Mouse (Mus musculus): Measurements from ENCODE around the gene Ms4a15. TPM values are rescaled to one million over a fixed set of nuclear protein-coding genes. Genes with fewer than 3 reads are reported as not detected.

Ms4a15 gene
- polyA plus RNA-seq, 1 experiment from 2014 or later, result 0.15 TPM

- no peak overlapping the region for H3K9ac ChIP-seq (ENCODE audit: low read length)
- H3K27ac ChIP-seq (replicated peaks in 1 of 2; ENCODE audit: control insufficient read depth in 1 of 2, insufficient read depth in 1 of 2, low read depth in 2 of 2, low read length in 2 of 2), result no peak overlapping the region
- WGBS, result 11% methylated on average over 1 of the region's 1 CpGs
- no peaks in the 10 kb centered on the region for H3K36me3 ChIP-seq (ENCODE audit: control insufficient read depth, insufficient read depth, low read length)
- H3K4me2 ChIP-seq (ENCODE audit: low read length), result no peak overlapping the region
- H3K4me3 ChIP-seq (ENCODE audit: control insufficient read depth in 1 of 2, insufficient read depth in 1 of 2, low read depth in 1 of 2, low read length in 2 of 2), result no peak overlapping the region
- no peak for ATAC-seq (ENCODE audit: insufficient number of reproducible peaks, insufficient read depth, low FRiP score, low read depth)
- H3K4me1 ChIP-seq (ENCODE audit: control insufficient read depth in 2 of 2, insufficient read depth in 2 of 2, low read length in 2 of 2), result peaks cover 2 to 3% of the 10 kb centered on the region in 2 experiments; a peak in 1 of 4 replicates
- no peaks in the 10 kb centered on the region for H3K27me3 ChIP-seq (ENCODE audit: control insufficient read depth, insufficient read depth, low read length)
- H3K9me3 ChIP-seq (ENCODE audit: control insufficient read depth, low read length), result no peaks in the 10 kb centered on the region
Measured at GRCm38 (mm10) chr19:10990751-10991150, 2.3 kb downstream of the Ms4a15 start.

DNA sequence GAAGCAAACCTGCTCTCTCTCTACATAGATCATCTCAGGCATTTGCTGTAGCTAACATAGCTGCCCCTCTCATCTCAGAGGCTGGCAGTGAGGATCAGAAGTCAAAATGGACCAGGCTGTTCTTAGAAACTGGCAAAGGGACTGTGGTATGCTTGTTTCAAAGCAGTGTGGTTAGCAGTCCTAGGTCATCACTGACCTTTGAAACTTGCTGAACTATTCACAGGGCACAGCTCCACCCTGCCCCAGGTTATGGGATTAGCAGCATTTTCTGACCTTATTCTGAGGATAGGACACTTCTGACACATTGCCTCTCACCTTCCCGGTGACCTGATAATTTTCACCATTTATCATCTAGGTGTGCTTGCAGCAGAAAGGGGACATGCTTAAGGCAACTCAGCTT is 4.5 kb downstream of the Ms4a15 start:
- no peak overlapping the region for H3K9ac ChIP-seq (ENCODE audit: low read length)
- H3K9me3 ChIP-seq (ENCODE audit: control insufficient read depth, low read length), result no peaks in the 10 kb centered on the region
- H3K27me3 ChIP-seq (ENCODE audit: control insufficient read depth, insufficient read depth, low read length), result no peaks in the 10 kb centered on the region
- H3K27ac ChIP-seq (replicated peaks in 1 of 2; ENCODE audit: control insufficient read depth in 1 of 2, insufficient read depth in 1 of 2, low read depth in 2 of 2, low read length in 2 of 2), result no peak overlapping the region
- H3K4me2 ChIP-seq (ENCODE audit: low read length), result no peak overlapping the region
- 77% methylated on average over 1 of the region's 1 CpGs for WGBS
- H3K4me1 ChIP-seq (ENCODE audit: control insufficient read depth in 2 of 2, insufficient read depth in 2 of 2, low read length in 2 of 2), result peaks cover 2 to 3% of the 10 kb centered on the region in 2 experiments; a peak in 1 of 4 replicates
- H3K4me3 ChIP-seq (ENCODE audit: control insufficient read depth in 1 of 2, insufficient read depth in 1 of 2, low read depth in 1 of 2, low read length in 2 of 2), result no peak overlapping the region
- no peaks in the 10 kb centered on the region for H3K36me3 ChIP-seq (ENCODE audit: control insufficient read depth, insufficient read depth, low read length)
- no peak for ATAC-seq (ENCODE audit: insufficient number of reproducible peaks, insufficient read depth, low FRiP score, low read depth)

DNA sequence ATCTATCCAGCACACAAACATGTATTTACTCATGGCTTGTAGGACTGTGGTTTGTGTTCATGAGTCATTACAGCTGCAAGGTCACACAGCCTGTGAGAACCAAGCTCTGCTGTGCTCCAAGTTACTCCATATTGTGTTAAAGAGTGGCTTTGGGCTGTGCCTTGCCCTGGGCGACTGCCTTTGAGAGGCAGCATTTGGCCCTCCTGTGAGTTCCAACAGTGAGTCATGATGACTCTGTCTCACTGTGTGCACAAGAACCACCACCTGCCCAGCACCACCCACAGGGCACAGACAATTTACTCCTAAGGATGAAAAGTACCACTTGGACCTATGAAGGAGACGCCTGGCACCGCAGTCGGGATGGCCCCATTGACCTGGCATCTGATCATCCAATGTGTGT is 7.2 kb downstream of the Ms4a15 start:
- Histone ChIP-seq H3K4me1 (ENCODE audit: control insufficient read depth in 2 of 2, insufficient read depth in 2 of 2, low read length in 2 of 2) (peaks cover 2 to 3% of the 10 kb centered on the region in 2 experiments; a peak in 1 of 4 replicates), H3K9me3 (ENCODE audit: control insufficient read depth, low read length) (no peaks in the 10 kb centered on the region)

GRCm38 (mm10) chr19:10984551-10984950 is 8.5 kb downstream of the Ms4a15 start:
- H3K36me3 ChIP-seq (ENCODE audit: control insufficient read depth, insufficient read depth, low read length), result no peaks in the 10 kb centered on the region
- peaks cover 0 to 2% of the 10 kb centered on the region in 2 experiments; a peak in 2 of 4 replicates for H3K4me1 ChIP-seq (ENCODE audit: control insufficient read depth in 2 of 2, insufficient read depth in 2 of 2, low read length in 2 of 2)
- H3K9ac ChIP-seq (ENCODE audit: low read length), result no peak overlapping the region
- no peak overlapping the region for H3K4me3 ChIP-seq (ENCODE audit: control insufficient read depth in 1 of 2, insufficient read depth in 1 of 2, low read depth in 1 of 2, low read length in 2 of 2)
- H3K9me3 ChIP-seq (ENCODE audit: control insufficient read depth, low read length), result no peaks in the 10 kb centered on the region
- no peak for ATAC-seq (ENCODE audit: insufficient number of reproducible peaks, insufficient read depth, low FRiP score, low read depth)
- no peaks in the 10 kb centered on the region for H3K27me3 ChIP-seq (ENCODE audit: control insufficient read depth, insufficient read depth, low read length)
- 76% methylated on average over 13 of the region's 13 CpGs for WGBS
- no peak overlapping the region for H3K27ac ChIP-seq (replicated peaks in 1 of 2; ENCODE audit: control insufficient read depth in 1 of 2, insufficient read depth in 1 of 2, low read depth in 2 of 2, low read length in 2 of 2)
- H3K4me2 ChIP-seq (ENCODE audit: low read length), result no peak overlapping the region

More for the DNA sequence above, 7.2 kb downstream of the Ms4a15 start:
- no peak overlapping the region for H3K4me3 ChIP-seq (ENCODE audit: control insufficient read depth in 1 of 2, insufficient read depth in 1 of 2, low read depth in 1 of 2, low read length in 2 of 2)
- no peak overlapping the region for H3K4me2 ChIP-seq (ENCODE audit: low read length)
- 82% methylated on average over 4 of the region's 4 CpGs for WGBS
- H3K9ac ChIP-seq (ENCODE audit: low read length), result no peak overlapping the region
- H3K27ac ChIP-seq (replicated peaks in 1 of 2; ENCODE audit: control insufficient read depth in 1 of 2, insufficient read depth in 1 of 2, low read depth in 2 of 2, low read length in 2 of 2), result no peak overlapping the region
- H3K27me3 ChIP-seq (ENCODE audit: control insufficient read depth, insufficient read depth, low read length), result no peaks in the 10 kb centered on the region
- no peaks in the 10 kb centered on the region for H3K36me3 ChIP-seq (ENCODE audit: control insufficient read depth, insufficient read depth, low read length)
- no peak for ATAC-seq (ENCODE audit: insufficient number of reproducible peaks, insufficient read depth, low FRiP score, low read depth)

DNA sequence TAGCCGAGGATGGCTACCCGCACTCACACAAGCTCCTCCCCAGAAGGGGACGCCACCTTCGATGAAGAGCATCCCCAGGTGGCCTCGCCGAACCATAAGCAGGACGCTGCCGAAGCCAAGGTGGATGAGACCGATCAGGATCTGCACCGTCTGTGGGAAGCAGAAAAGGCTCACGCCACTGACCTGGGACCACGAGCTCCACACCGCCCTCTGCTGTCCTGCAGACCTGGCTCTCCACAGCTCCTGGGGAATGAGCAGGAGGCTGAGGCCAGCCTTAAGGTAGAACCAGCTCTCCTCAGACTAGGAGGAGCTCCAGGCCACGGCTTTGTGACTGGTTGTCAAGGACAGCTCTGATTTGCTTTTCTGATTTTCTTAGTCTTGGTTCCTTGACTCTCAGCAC is 9.9 kb downstream of the Ms4a15 start:
- H3K4me1 ChIP-seq (ENCODE audit: control insufficient read depth in 2 of 2, insufficient read depth in 2 of 2, low read length in 2 of 2), result peaks cover 0 to 3% of the 10 kb centered on the region in 2 experiments; a peak in 3 of 4 replicates

GRCm38 (mm10) chr19:10980210-10980609 is 12.8 kb downstream of the Ms4a15 start:
- Histone ChIP-seq H3K9ac (ENCODE audit: low read length) (no peak overlapping the region), H3K36me3 (ENCODE audit: control insufficient read depth, insufficient read depth, low read length) (no peaks in the 10 kb centered on the region), H3K27ac (replicated peaks in 1 of 2; ENCODE audit: control insufficient read depth in 1 of 2, insufficient read depth in 1 of 2, low read depth in 2 of 2, low read length in 2 of 2) (no peak overlapping the region), H3K4me1 (ENCODE audit: control insufficient read depth in 2 of 2, insufficient read depth in 2 of 2, low read length in 2 of 2) (peaks cover 0 to 3% of the 10 kb centered on the region in 2 experiments; a peak in 3 of 4 replicates), H3K4me3 (ENCODE audit: control insufficient read depth in 1 of 2, insufficient read depth in 1 of 2, low read depth in 1 of 2, low read length in 2 of 2) (no peak overlapping the region), H3K27me3 (ENCODE audit: control insufficient read depth, insufficient read depth, low read length) (no peaks in the 10 kb centered on the region), H3K4me2 (ENCODE audit: low read length) (no peak overlapping the region), H3K9me3 (ENCODE audit: control insufficient read depth, low read length) (no peaks in the 10 kb centered on the region)
- no peak for ATAC-seq (ENCODE audit: insufficient number of reproducible peaks, insufficient read depth, low FRiP score, low read depth)
- 76% methylated on average over 5 of the region's 5 CpGs for WGBS

More for the DNA sequence above, 9.9 kb downstream of the Ms4a15 start:
- 19% methylated on average over 14 of the region's 14 CpGs for WGBS
- no peaks in the 10 kb centered on the region for H3K36me3 ChIP-seq (ENCODE audit: control insufficient read depth, insufficient read depth, low read length)
- H3K9me3 ChIP-seq (ENCODE audit: control insufficient read depth, low read length), result no peaks in the 10 kb centered on the region
- H3K27me3 ChIP-seq (ENCODE audit: control insufficient read depth, insufficient read depth, low read length), result no peaks in the 10 kb centered on the region
- H3K9ac ChIP-seq (ENCODE audit: low read length), result no peak overlapping the region
- H3K27ac ChIP-seq (replicated peaks in 1 of 2; ENCODE audit: control insufficient read depth in 1 of 2, insufficient read depth in 1 of 2, low read depth in 2 of 2, low read length in 2 of 2), result no peak overlapping the region
- ATAC-seq (ENCODE audit: insufficient number of reproducible peaks, insufficient read depth, low FRiP score, low read depth), result no peak
- no peak overlapping the region for H3K4me3 ChIP-seq (ENCODE audit: control insufficient read depth in 1 of 2, insufficient read depth in 1 of 2, low read depth in 1 of 2, low read length in 2 of 2)
- H3K4me2 ChIP-seq (ENCODE audit: low read length), result peak overlapping the region; percentile 24; the same call in 1 of the 2 replicates

GRCm38 (mm10) chr19:10979184-10980168 is 13.6 kb downstream of the Ms4a15 start:
- no peak overlapping the region for H3K4me3 ChIP-seq (ENCODE audit: control insufficient read depth in 1 of 2, insufficient read depth in 1 of 2, low read depth in 1 of 2, low read length in 2 of 2)
- 11% methylated on average over 18 of the region's 18 CpGs for WGBS

More at GRCm38 (mm10) chr19:10979184-10980168, 13.6 kb downstream of the Ms4a15 start:
- no peaks in the 10 kb centered on the region for H3K9me3 ChIP-seq (ENCODE audit: control insufficient read depth, low read length)
- no peaks in the 10 kb centered on the region for H3K27me3 ChIP-seq (ENCODE audit: control insufficient read depth, insufficient read depth, low read length)
- no peak overlapping the region for H3K27ac ChIP-seq (replicated peaks in 1 of 2; ENCODE audit: control insufficient read depth in 1 of 2, insufficient read depth in 1 of 2, low read depth in 2 of 2, low read length in 2 of 2)
- H3K4me2 ChIP-seq (ENCODE audit: low read length), result peak overlapping the region; percentile 43
- peak; percentile 19; the same call in 1 of the 2 replicates for ATAC-seq (ENCODE audit: insufficient number of reproducible peaks, insufficient read depth, low FRiP score, low read depth)
- H3K36me3 ChIP-seq (ENCODE audit: control insufficient read depth, insufficient read depth, low read length), result no peaks in the 10 kb centered on the region
- H3K9ac ChIP-seq (ENCODE audit: low read length), result no peak overlapping the region
- H3K4me1 ChIP-seq (ENCODE audit: control insufficient read depth in 2 of 2, insufficient read depth in 2 of 2, low read length in 2 of 2), result peaks cover 0 to 3% of the 10 kb centered on the region in 2 experiments; a peak in 3 of 4 replicates
